Mouse (Mus musculus): Measurements from ENCODE around the gene Tob2.

Gene Tob2

GRCm38 (mm10) chr15:81860471-81861135 lies 2.0 kb upstream of the Tob2 start:
- no peak for DNase-seq (ENCODE audit: low read depth)

- DNase-seq (ENCODE audit: low read depth): peak; percentile 95
Observed at GRCm38 (mm10) chr15:81859330-81860255, 997 bp upstream of the Tob2 start.

GRCm38 (mm10) chr15:81858138-81858516 lies 469 bp downstream of the Tob2 start:
- peak; percentile 95 for DNase-seq (ENCODE audit: low read depth)

- no peak for DNase-seq (ENCODE audit: low read depth)
Observed at GRCm38 (mm10) chr15:81857724-81858116, 876 bp downstream of the Tob2 start.

GRCm38 (mm10) chr15:81856938-81857723 lies 1.5 kb downstream of the Tob2 start:
- DNase-seq (ENCODE audit: low read depth): peak; percentile 74

GRCm38 (mm10) chr15:81856030-81856790 lies 2.4 kb downstream of the Tob2 start:
- DNase-seq (ENCODE audit: low read depth): peak; percentile 88

GRCm38 (mm10) chr15:81853081-81853480 lies 5.5 kb downstream of the Tob2 start:
- no peak for DNase-seq (ENCODE audit: low read depth)

- no peak for DNase-seq (ENCODE audit: low read depth)
Observed at GRCm38 (mm10) chr15:81852411-81853000, 6.1 kb downstream of the Tob2 start.

GRCm38 (mm10) chr15:81851375-81851774 lies 7.2 kb downstream of the Tob2 start:
- DNase-seq (ENCODE audit: low read depth): no peak

- no peak for DNase-seq (ENCODE audit: low read depth)
Observed at GRCm38 (mm10) chr15:81850718-81851117, 7.9 kb downstream of the Tob2 start.

- DNase-seq (ENCODE audit: low read depth): no peak
Observed at GRCm38 (mm10) chr15:81849104-81849503, 9.5 kb downstream of the Tob2 start.

GRCm38 (mm10) chr15:81848301-81848700 lies 10.3 kb downstream of the Tob2 start:
- DNase-seq (ENCODE audit: low read depth): peak; percentile 89

GRCm38 (mm10) chr15:81847861-81848260 lies 10.7 kb downstream of the Tob2 start:
- DNase-seq (ENCODE audit: low read depth): no peak

GRCm38 (mm10) chr15:81847161-81847560 lies 11.4 kb downstream of the Tob2 start:
- DNase-seq (ENCODE audit: low read depth): no peak

GRCm38 (mm10) chr15:81846755-81847154 lies 11.8 kb downstream of the Tob2 start:
- no peak for DNase-seq (ENCODE audit: low read depth)

- no peak for DNase-seq (ENCODE audit: low read depth)
Observed at GRCm38 (mm10) chr15:81845724-81846123, 12.9 kb downstream of the Tob2 start.

GRCm38 (mm10) chr15:81845033-81845625 lies 13.5 kb downstream of the Tob2 start:
- DNase-seq (ENCODE audit: low read depth): no peak

GRCm38 (mm10) chr15:81842275-81842674 lies 16.3 kb downstream of the Tob2 start:
- DNase-seq (ENCODE audit: low read depth): no peak

GRCm38 (mm10) chr15:81840306-81840705 lies 18.3 kb downstream of the Tob2 start:
- no peak for DNase-seq (ENCODE audit: low read depth)

- no peak for DNase-seq (ENCODE audit: low read depth)
Observed at GRCm38 (mm10) chr15:81839634-81840033, 19.0 kb downstream of the Tob2 start.
